Mouse (Mus musculus) myocyte (in vitro differentiated cells): ENCODE data around the gene Gm42688. TPM values are rescaled to one million over a fixed set of nuclear protein-coding genes. Genes with fewer than 3 reads are reported as not detected.

Source experiments
- H3K27me3 ChIP-seq: one replicate; pipeline ENCODE4 v1.6.1; 2011; ENCODE audit not compliant: control insufficient read depth, insufficient read depth, insufficient read length
- H3K36me3 ChIP-seq: one replicate; pipeline ENCODE4 v1.6.1; 2011; ENCODE audit not compliant: control insufficient read depth, insufficient read depth
- H3K4me2 ChIP-seq: one replicate; pipeline ENCODE4 v1.6.1; 2011; ENCODE audit warnings: low read depth, control low read depth
- H3K4me3 ChIP-seq: one replicate; pipeline ENCODE4 v1.5.1; 2011; ENCODE audit warnings: mild to moderate bottlenecking, control low read depth, moderate library complexity
- H3K79me2 ChIP-seq: one replicate; pipeline ENCODE4 v1.6.1; 2011; ENCODE audit not compliant: control insufficient read depth, insufficient read depth
- H3ac ChIP-seq: one replicate; pipeline ENCODE4 v1.6.1; 2011; ENCODE audit not compliant: control insufficient read depth, insufficient read length
- CEBPB ChIP-seq: IDR thresholded peaks from 2 replicates; pipeline ENCODE4 v1.6.1; 2011; ENCODE audit warnings: mild to moderate bottlenecking, moderate library complexity; ENCODE audit not compliant: poor library complexity, insufficient read depth, severe bottlenecking
- E2F4 ChIP-seq: IDR thresholded peaks from one replicate; pipeline ENCODE4 v1.6.1; 2011; ENCODE audit warnings: mild to moderate bottlenecking, control low read depth, moderate library complexity; ENCODE audit not compliant: insufficient read depth
- MAX ChIP-seq: IDR thresholded peaks from one replicate; pipeline ENCODE4 v1.6.1; 2011; ENCODE audit warnings: low read depth, mild to moderate bottlenecking, control low read depth
- MYOD1 ChIP-seq, 3 experiments: IDR thresholded peaks; one replicate each; pipeline ENCODE4 v1.6.1; 2011; ENCODE audit warnings: control low read depth in 2 of 3, low read depth in 2 of 3, mild to moderate bottlenecking in 2 of 3, moderate library complexity in 1 of 3; ENCODE audit not compliant: insufficient read length in 2 of 3, control insufficient read depth in 1 of 3
- MYOG ChIP-seq, 3 experiments: IDR thresholded peaks; one replicate each; pipeline ENCODE4 v1.6.1; 2011; ENCODE audit warnings: control low read depth in 2 of 3, low read depth in 2 of 3, mild to moderate bottlenecking in 2 of 3; ENCODE audit not compliant: insufficient read length in 2 of 3, control insufficient read depth in 1 of 3, insufficient read depth in 1 of 3
- POLR2A ChIP-seq: IDR thresholded peaks from one replicate; pipeline ENCODE4 v1.6.1; 2011; ENCODE audit warnings: low read depth, mild to moderate bottlenecking, control low read depth, moderate library complexity; ENCODE audit not compliant: insufficient read length
- POLR2AphosphoS2 ChIP-seq: IDR thresholded peaks from one replicate; pipeline ENCODE4 v1.6.1; 2011; ENCODE audit warnings: low read depth, control low read depth; ENCODE audit not compliant: insufficient read length
- REST ChIP-seq: IDR thresholded peaks from one replicate; pipeline ENCODE4 v1.6.1; 2011; ENCODE audit warnings: mild to moderate bottlenecking, control low read depth, moderate library complexity; ENCODE audit not compliant: insufficient read depth, insufficient read length
- SRF ChIP-seq: IDR thresholded peaks from one replicate; pipeline ENCODE4 v1.6.1; 2011; ENCODE audit warnings: low read depth; ENCODE audit not compliant: control insufficient read depth, insufficient read length
- TCF12 ChIP-seq: IDR thresholded peaks from one replicate; pipeline ENCODE4 v1.6.1; 2011; ENCODE audit warnings: mild to moderate bottlenecking, control low read depth; ENCODE audit not compliant: poor library complexity, insufficient read depth, severe bottlenecking
- TCF3 ChIP-seq: IDR thresholded peaks from one replicate; pipeline ENCODE4 v1.6.1; 2011; ENCODE audit warnings: low read depth, control low read depth; ENCODE audit not compliant: insufficient read length
- USF1 ChIP-seq: IDR thresholded peaks from one replicate; pipeline ENCODE4 v1.6.1; 2011; ENCODE audit warnings: low read depth, mild to moderate bottlenecking, control low read depth, moderate library complexity
- polyA plus RNA-seq: library from polyadenylated mRNA; unstranded; fragments of >200 nt; fragmentation: generic; extraction: Trizol; gene quantifications from one replicate; pipeline ENCODE4 v1.2.1, GENCODE M21; 2012; ENCODE audit warnings: missing spikeins

Gene Gm42688
- polyA plus RNA-seq, 1 experiment, result 0.96 TPM

- H3K4me3 ChIP-seq, result peak overlapping the region; percentile 59
- H3K4me2 ChIP-seq, result peak overlapping the region; percentile 85
- no peaks in the 10 kb centered on the region for H3K27me3 ChIP-seq
- peak overlapping the region; percentile 29 for H3ac ChIP-seq
- TF ChIP-seq CEBPB (no peak), USF1 (no peak), TCF12 (no peak), TCF3 (no peak), MYOD1 (IDR thresholded peaks at IDR 0.05; ENCODE audit: control insufficient read depth in 1 of 3, insufficient read length in 2 of 3, low read depth in 2 of 3) (no peak), E2F4 (no peak), POLR2A (no peak), POLR2AphosphoS2 (no peak), MAX (no peak)
- H3K36me3 ChIP-seq, result no peaks in the 10 kb centered on the region
- H3K79me2 ChIP-seq, result peaks cover 16% of the 10 kb centered on the region
These were observed 20.7 kb downstream of the Gm42688 start for GRCm38 (mm10) chr6:83121863-83122710.

- Histone ChIP-seq H3K79me2 (peaks cover 15% of the 10 kb centered on the region), H3K4me2 (peak overlapping the region; percentile 85), H3ac (no peak overlapping the region), H3K4me3 (peak overlapping the region; percentile 59), H3K27me3 (no peaks in the 10 kb centered on the region), H3K36me3 (no peaks in the 10 kb centered on the region)
- TF ChIP-seq USF1 (no peak), SRF (no peak), E2F4 (no peak), MAX (no peak), POLR2A (no peak), TCF12 (no peak)
These were observed 21.5 kb downstream of the Gm42688 start for GRCm38 (mm10) chr6:83122961-83123360.

GRCm38 (mm10) chr6:83124851-83125312, 23.5 kb downstream of the Gm42688 start:
- H3K36me3 ChIP-seq, result no peaks in the 10 kb centered on the region
- H3K4me3 ChIP-seq, result peak overlapping the region; percentile 61
- TF ChIP-seq CEBPB, result no peak
- no peak for TF ChIP-seq E2F4
- TF ChIP-seq REST, result no peak
- TF ChIP-seq MAX, result no peak
- TF ChIP-seq SRF, result peak; percentile 59
- peak; percentile 63 for TF ChIP-seq POLR2A
- TF ChIP-seq MYOD1 (IDR thresholded peaks at IDR 0.05; ENCODE audit: control insufficient read depth in 1 of 3, insufficient read length in 2 of 3, low read depth in 2 of 3), result no peak
- TF ChIP-seq TCF12, result no peak
- peak; percentile 76 for TF ChIP-seq POLR2AphosphoS2
- peaks cover 15% of the 10 kb centered on the region for H3K79me2 ChIP-seq
- peak overlapping the region; percentile 96 for H3K4me2 ChIP-seq
- no peaks in the 10 kb centered on the region for H3K27me3 ChIP-seq
- peak overlapping the region; percentile 23 for H3ac ChIP-seq

DNA sequence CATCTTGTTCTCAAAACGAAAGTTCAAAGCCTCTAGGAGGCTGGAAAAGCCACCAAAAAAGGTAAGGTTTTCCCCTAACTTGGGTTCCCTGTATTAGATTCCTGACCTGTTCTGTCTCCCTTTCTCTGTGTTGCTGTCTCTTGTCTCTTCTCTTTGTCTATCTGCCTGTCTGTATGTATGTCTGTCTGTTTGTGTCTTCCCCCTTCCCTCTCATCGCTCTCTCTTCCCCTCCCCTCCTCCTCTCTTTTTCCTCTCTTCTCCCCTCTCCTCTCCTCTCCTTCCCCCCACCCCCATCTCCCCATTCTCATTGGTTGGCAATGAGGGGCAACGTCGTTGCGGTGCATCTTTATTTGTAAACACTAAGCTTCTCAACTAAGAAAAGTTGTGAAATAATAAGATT, 23.9 kb downstream of the Gm42688 start, which contains the start of gene Ino80b:
TSS of gene Ino80b (minus strand) at position 101 of the 400 bp plus-strand sequence.
- H3K4me3 ChIP-seq, result peak within 1 kb of the TSS; percentile 61
- peaks cover 15% of the 10 kb centered on the region for H3K79me2 ChIP-seq
- no peak for TF ChIP-seq MYOD1 (IDR thresholded peaks at IDR 0.05; ENCODE audit: control insufficient read depth in 1 of 3, insufficient read length in 2 of 3, low read depth in 2 of 3)
- no peak for TF ChIP-seq POLR2AphosphoS2
- no peak for TF ChIP-seq SRF
- TF ChIP-seq CEBPB, result no peak
- TF ChIP-seq POLR2A, result no peak
- no peak for TF ChIP-seq TCF3
- no peak for TF ChIP-seq REST
- no peak for TF ChIP-seq TCF12
- TF ChIP-seq MYOG (IDR thresholded peaks at IDR 0.05; ENCODE audit: control insufficient read depth in 1 of 3, insufficient read depth in 1 of 3, insufficient read length in 2 of 3, low read depth in 2 of 3), result no peak
- no peak for TF ChIP-seq USF1
- no peak for TF ChIP-seq MAX
- TF ChIP-seq E2F4, result no peak
- H3K36me3 ChIP-seq, result no peaks in the 10 kb centered on the region
- no peaks in the 10 kb centered on the region for H3K27me3 ChIP-seq
- H3ac ChIP-seq, result peak within 1 kb of the TSS; percentile 23
- peak within 1 kb of the TSS; percentile 96 for H3K4me2 ChIP-seq

DNA sequence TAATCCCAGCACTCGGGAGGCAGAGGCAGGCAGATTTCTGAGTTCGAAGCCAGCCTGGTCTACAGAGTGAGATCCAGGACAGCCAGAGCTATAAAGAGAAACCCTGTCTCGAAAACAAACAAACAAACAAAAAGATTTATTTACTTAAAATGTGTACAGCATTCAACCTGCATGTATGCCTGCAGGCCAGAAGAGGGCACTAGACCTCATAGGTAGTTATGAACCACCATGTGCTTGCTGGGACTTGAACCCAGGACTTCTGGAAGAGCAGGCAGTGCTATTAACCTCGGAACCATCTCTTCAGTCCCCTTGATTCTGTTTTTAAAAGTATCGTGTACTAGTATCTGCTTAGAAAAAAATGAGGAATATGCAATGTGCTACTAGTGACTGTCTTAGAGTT, 26.0 kb downstream of the Gm42688 start:
- peaks cover 7% of the 10 kb centered on the region for H3K79me2 ChIP-seq
- no peak for TF ChIP-seq MYOG (IDR thresholded peaks at IDR 0.05; ENCODE audit: control insufficient read depth in 1 of 3, insufficient read depth in 1 of 3, insufficient read length in 2 of 3, low read depth in 2 of 3)
- H3K4me3 ChIP-seq, result no peak overlapping the region
- H3K4me2 ChIP-seq, result no peak overlapping the region
- H3ac ChIP-seq, result no peak overlapping the region
- H3K36me3 ChIP-seq, result no peaks in the 10 kb centered on the region
- no peaks in the 10 kb centered on the region for H3K27me3 ChIP-seq
